Mouse (Mus musculus): Measurements from ENCODE around the gene Dpp3. TPM values are rescaled to one million over a fixed set of nuclear protein-coding genes. Genes with fewer than 3 reads are reported as not detected.

Dpp3 gene
- polyA plus RNA-seq, 1 experiment, result 129 TPM

- H3K4me3 ChIP-seq (ENCODE audit: low read depth, low read length), result no peak overlapping the region
- H3K36me3 ChIP-seq (ENCODE audit: control insufficient read depth, insufficient read depth, low read length, poor library complexity, severe bottlenecking), result peaks cover 56% of the 10 kb centered on the region
- H3K4me1 ChIP-seq (ENCODE audit: control insufficient read depth, insufficient read depth, low read length), result peaks cover 2% of the 10 kb centered on the region
- no peak for TF ChIP-seq CTCF (IDR thresholded peaks at IDR 0.05; ENCODE audit: low read depth, low read length)
- TF ChIP-seq POLR2A (IDR thresholded peaks at IDR 0.05; ENCODE audit: insufficient read depth, low read length), result no peak
- no peak for TF ChIP-seq EP300 (IDR thresholded peaks at IDR 0.05; ENCODE audit: insufficient read depth, low read depth, low read length)
- no peak overlapping the region for H3K27ac ChIP-seq (ENCODE audit: insufficient read depth, low read length)
- no peaks in the 10 kb centered on the region for H3K27me3 ChIP-seq (ENCODE audit: control insufficient read depth, insufficient read depth, low read length, poor library complexity, severe bottlenecking)
- no peaks in the 10 kb centered on the region for H3K9me3 ChIP-seq (replicated peaks; ENCODE audit: control insufficient read depth, insufficient read depth, low read length, poor library complexity, severe bottlenecking)
- no peak overlapping the region for H3K9ac ChIP-seq (ENCODE audit: low read depth, poor library complexity, severe bottlenecking)
These were observed 8.4 kb downstream of the Dpp3 start for GRCm38 (mm10) chr19:4919652-4920051.

GRCm38 (mm10) chr19:4916827-4917226 is 11.3 kb downstream of the Dpp3 start:
- peaks cover 68% of the 10 kb centered on the region for H3K36me3 ChIP-seq (ENCODE audit: control insufficient read depth, insufficient read depth, low read length, poor library complexity, severe bottlenecking)
- H3K27me3 ChIP-seq (ENCODE audit: control insufficient read depth, insufficient read depth, low read length, poor library complexity, severe bottlenecking), result no peaks in the 10 kb centered on the region
- TF ChIP-seq POLR2A (IDR thresholded peaks at IDR 0.05; ENCODE audit: insufficient read depth, low read length) (no peak), CTCF (IDR thresholded peaks at IDR 0.05; ENCODE audit: low read depth, low read length) (no peak), EP300 (IDR thresholded peaks at IDR 0.05; ENCODE audit: insufficient read depth, low read depth, low read length) (no peak)
- H3K9me3 ChIP-seq (replicated peaks; ENCODE audit: control insufficient read depth, insufficient read depth, low read length, poor library complexity, severe bottlenecking), result no peaks in the 10 kb centered on the region
- peaks cover 2% of the 10 kb centered on the region for H3K4me1 ChIP-seq (ENCODE audit: control insufficient read depth, insufficient read depth, low read length)
- H3K27ac ChIP-seq (ENCODE audit: insufficient read depth, low read length), result no peak overlapping the region
- H3K9ac ChIP-seq (ENCODE audit: low read depth, poor library complexity, severe bottlenecking), result no peak overlapping the region
- H3K4me3 ChIP-seq (ENCODE audit: low read depth, low read length), result no peak overlapping the region

- no peak overlapping the region for H3K9ac ChIP-seq (ENCODE audit: low read depth, poor library complexity, severe bottlenecking)
- no peak for TF ChIP-seq EP300 (IDR thresholded peaks at IDR 0.05; ENCODE audit: insufficient read depth, low read depth, low read length)
- no peak for TF ChIP-seq POLR2A (IDR thresholded peaks at IDR 0.05; ENCODE audit: insufficient read depth, low read length)
- no peaks in the 10 kb centered on the region for H3K9me3 ChIP-seq (replicated peaks; ENCODE audit: control insufficient read depth, insufficient read depth, low read length, poor library complexity, severe bottlenecking)
- peaks cover 63% of the 10 kb centered on the region for H3K36me3 ChIP-seq (ENCODE audit: control insufficient read depth, insufficient read depth, low read length, poor library complexity, severe bottlenecking)
- H3K27me3 ChIP-seq (ENCODE audit: control insufficient read depth, insufficient read depth, low read length, poor library complexity, severe bottlenecking), result no peaks in the 10 kb centered on the region
- H3K27ac ChIP-seq (ENCODE audit: insufficient read depth, low read length), result no peak overlapping the region
- H3K4me1 ChIP-seq (ENCODE audit: control insufficient read depth, insufficient read depth, low read length), result peaks cover 2% of the 10 kb centered on the region
- H3K4me3 ChIP-seq (ENCODE audit: low read depth, low read length), result no peak overlapping the region
These were observed 12.0 kb downstream of the Dpp3 start for GRCm38 (mm10) chr19:4915924-4916603.

- Histone ChIP-seq H3K4me1 (ENCODE audit: control insufficient read depth, insufficient read depth, low read length) (no peaks in the 10 kb centered on the region), H3K27ac (ENCODE audit: insufficient read depth, low read length) (no peak overlapping the region), H3K9me3 (replicated peaks; ENCODE audit: control insufficient read depth, insufficient read depth, low read length, poor library complexity, severe bottlenecking) (no peaks in the 10 kb centered on the region), H3K27me3 (ENCODE audit: control insufficient read depth, insufficient read depth, low read length, poor library complexity, severe bottlenecking) (no peaks in the 10 kb centered on the region), H3K4me3 (ENCODE audit: low read depth, low read length) (no peak overlapping the region), H3K36me3 (ENCODE audit: control insufficient read depth, insufficient read depth, low read length, poor library complexity, severe bottlenecking) (peaks cover 29% of the 10 kb centered on the region), H3K9ac (ENCODE audit: low read depth, poor library complexity, severe bottlenecking) (no peak overlapping the region)
- TF ChIP-seq POLR2A (IDR thresholded peaks at IDR 0.05; ENCODE audit: insufficient read depth, low read length) (no peak), EP300 (IDR thresholded peaks at IDR 0.05; ENCODE audit: insufficient read depth, low read depth, low read length) (no peak), CTCF (IDR thresholded peaks at IDR 0.05; ENCODE audit: low read depth, low read length) (no peak)
These were observed 18.7 kb downstream of the Dpp3 start for GRCm38 (mm10) chr19:4909376-4909775.

GRCm38 (mm10) chr19:4908107-4908506 is 20.0 kb downstream of the Dpp3 start:
- H3K9ac ChIP-seq (ENCODE audit: low read depth, poor library complexity, severe bottlenecking), result no peak overlapping the region
- no peak for TF ChIP-seq EP300 (IDR thresholded peaks at IDR 0.05; ENCODE audit: insufficient read depth, low read depth, low read length)
- TF ChIP-seq POLR2A (IDR thresholded peaks at IDR 0.05; ENCODE audit: insufficient read depth, low read length), result no peak
- peak; percentile 61 for TF ChIP-seq CTCF (IDR thresholded peaks at IDR 0.05; ENCODE audit: low read depth, low read length)
- no peaks in the 10 kb centered on the region for H3K9me3 ChIP-seq (replicated peaks; ENCODE audit: control insufficient read depth, insufficient read depth, low read length, poor library complexity, severe bottlenecking)
- no peaks in the 10 kb centered on the region for H3K4me1 ChIP-seq (ENCODE audit: control insufficient read depth, insufficient read depth, low read length)
- H3K27me3 ChIP-seq (ENCODE audit: control insufficient read depth, insufficient read depth, low read length, poor library complexity, severe bottlenecking), result no peaks in the 10 kb centered on the region
- no peak overlapping the region for H3K4me3 ChIP-seq (ENCODE audit: low read depth, low read length)
- H3K27ac ChIP-seq (ENCODE audit: insufficient read depth, low read length), result no peak overlapping the region
- H3K36me3 ChIP-seq (ENCODE audit: control insufficient read depth, insufficient read depth, low read length, poor library complexity, severe bottlenecking), result peaks cover 17% of the 10 kb centered on the region

GRCm38 (mm10) chr19:4905979-4906794 is 21.9 kb downstream of the Dpp3 start, which contains the start of gene Bbs1:
Gene Bbs1 (minus strand): TSS chr19:4906628.
- TF ChIP-seq CTCF (IDR thresholded peaks at IDR 0.05; ENCODE audit: low read depth, low read length) (no peak), EP300 (IDR thresholded peaks at IDR 0.05; ENCODE audit: insufficient read depth, low read depth, low read length) (no peak), POLR2A (IDR thresholded peaks at IDR 0.05; ENCODE audit: insufficient read depth, low read length) (no peak)
- peaks cover 6% of the 10 kb centered on the region; the same call in 1 of the 2 replicates for H3K36me3 ChIP-seq (ENCODE audit: control insufficient read depth, insufficient read depth, low read length, poor library complexity, severe bottlenecking)
- H3K27ac ChIP-seq (ENCODE audit: insufficient read depth, low read length), result no peak within 1 kb of the TSS
- H3K9me3 ChIP-seq (replicated peaks; ENCODE audit: control insufficient read depth, insufficient read depth, low read length, poor library complexity, severe bottlenecking), result no peaks in the 10 kb centered on the region
- peak within 1 kb of the TSS; percentile 60 for H3K9ac ChIP-seq (ENCODE audit: low read depth, poor library complexity, severe bottlenecking)
- H3K4me3 ChIP-seq (ENCODE audit: low read depth, low read length), result peak within 1 kb of the TSS; percentile 90
- no peaks in the 10 kb centered on the region for H3K27me3 ChIP-seq (ENCODE audit: control insufficient read depth, insufficient read depth, low read length, poor library complexity, severe bottlenecking)
- no peaks in the 10 kb centered on the region for H3K4me1 ChIP-seq (ENCODE audit: control insufficient read depth, insufficient read depth, low read length)
